Mouse (Mus musculus): ENCODE results near the gene Col8a2. TPM values are rescaled to one million over a fixed set of nuclear protein-coding genes. Genes with fewer than 3 reads are reported as not detected.

The Col8a2 gene
- polyA plus RNA-seq, 1 experiment: 40.4 TPM

DNA sequence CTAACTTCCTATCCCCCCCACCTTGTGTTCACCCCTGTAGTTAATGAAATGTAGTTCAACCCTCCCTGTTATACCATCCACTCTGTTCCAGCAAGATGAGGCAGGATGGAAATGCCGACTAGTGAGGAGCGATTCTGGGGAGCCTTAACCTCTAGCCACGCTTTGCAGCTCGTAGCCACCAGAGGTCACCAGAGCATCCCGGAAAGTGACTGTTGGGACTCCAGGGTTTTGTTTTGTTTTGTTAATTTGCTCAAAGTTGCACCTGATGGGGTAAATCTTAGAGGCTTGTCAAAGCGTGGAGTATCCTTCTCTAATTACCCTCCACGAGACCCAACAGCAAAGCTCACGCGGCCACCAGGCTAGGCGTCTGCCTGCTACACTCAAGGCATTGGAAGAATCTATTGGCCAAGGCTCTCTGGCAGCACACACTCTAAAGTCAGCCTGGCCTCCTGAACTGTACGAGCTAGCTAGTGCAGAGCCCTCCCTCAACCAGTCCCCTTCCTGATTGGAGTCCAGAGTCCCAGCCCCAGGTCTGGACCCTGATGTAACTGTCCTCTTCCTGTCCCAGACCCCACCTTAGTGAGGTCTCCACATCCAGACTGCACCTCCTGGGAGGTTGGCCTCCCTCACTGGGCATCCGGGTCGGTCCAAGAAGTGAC is 8.6 kb upstream of the Col8a2 start:
- Histone ChIP-seq H3K4me1 (ENCODE audit: control insufficient read depth, insufficient read depth, low read length) (no peaks in the 10 kb centered on the region), H3K27ac (ENCODE audit: insufficient read depth, low read length) (no peak overlapping the region), H3K4me3 (ENCODE audit: insufficient read depth, low read length) (no peak overlapping the region)
- TF ChIP-seq POLR2A (IDR thresholded peaks at IDR 0.05; ENCODE audit: low read depth, low read length): no peak
- TF ChIP-seq CTCF (IDR thresholded peaks at IDR 0.05; ENCODE audit: borderline replicate concordance, insufficient read depth, low read length): peak; percentile 76; the same call in 1 of the 2 replicates

DNA sequence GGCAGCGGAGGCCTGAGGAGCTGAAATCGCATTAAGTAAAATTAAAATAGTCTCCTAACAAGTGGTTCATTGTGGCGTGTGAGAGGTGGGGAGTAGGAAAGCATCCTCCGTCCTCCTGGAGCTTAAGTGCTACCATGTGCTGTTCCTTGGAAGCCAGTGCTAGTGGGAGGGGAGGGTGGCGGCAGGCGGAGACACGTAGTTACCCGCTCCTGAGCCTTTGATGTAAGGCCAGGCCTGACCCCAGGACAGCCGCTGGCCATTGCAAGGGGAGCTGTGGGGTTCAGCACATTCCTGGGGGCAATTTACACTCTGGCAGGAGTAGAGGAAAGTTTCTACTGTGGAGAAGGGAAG is 8.1 kb upstream of the Col8a2 start:
- H3K27ac ChIP-seq (ENCODE audit: insufficient read depth, low read length): no peak overlapping the region
- no peak for TF ChIP-seq POLR2A (IDR thresholded peaks at IDR 0.05; ENCODE audit: low read depth, low read length)
- TF ChIP-seq CTCF (IDR thresholded peaks at IDR 0.05; ENCODE audit: borderline replicate concordance, insufficient read depth, low read length): no peak
- H3K4me3 ChIP-seq (ENCODE audit: insufficient read depth, low read length): no peak overlapping the region
- no peaks in the 10 kb centered on the region for H3K4me1 ChIP-seq (ENCODE audit: control insufficient read depth, insufficient read depth, low read length)

DNA sequence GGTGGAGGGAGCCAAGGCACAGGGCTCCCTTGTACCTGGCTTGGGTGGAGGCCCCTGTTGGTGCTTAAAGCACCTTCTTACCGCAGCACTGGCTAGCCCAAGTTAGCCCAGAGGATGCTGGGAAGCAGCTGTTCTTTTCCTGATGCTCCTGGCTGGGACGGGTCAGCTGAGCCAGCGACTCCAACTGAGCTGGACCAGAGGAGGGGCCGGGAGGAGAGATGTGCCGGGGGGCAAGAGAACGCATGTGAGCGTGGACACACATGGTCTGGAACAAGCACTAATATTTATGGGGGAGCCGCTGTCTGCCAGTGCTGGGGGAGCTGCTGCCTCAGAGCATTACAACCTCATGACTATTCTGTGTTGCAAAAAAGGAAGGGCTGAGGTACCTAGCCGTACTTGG is 7.6 kb upstream of the Col8a2 start:
- no peaks in the 10 kb centered on the region for H3K4me1 ChIP-seq (ENCODE audit: control insufficient read depth, insufficient read depth, low read length)
- no peak overlapping the region for H3K4me3 ChIP-seq (ENCODE audit: insufficient read depth, low read length)
- TF ChIP-seq POLR2A (IDR thresholded peaks at IDR 0.05; ENCODE audit: low read depth, low read length) (no peak), CTCF (IDR thresholded peaks at IDR 0.05; ENCODE audit: borderline replicate concordance, insufficient read depth, low read length) (no peak)
- no peak overlapping the region for H3K27ac ChIP-seq (ENCODE audit: insufficient read depth, low read length)

- Histone ChIP-seq H3K27ac (ENCODE audit: insufficient read depth, low read length) (no peak overlapping the region), H3K4me3 (ENCODE audit: insufficient read depth, low read length) (no peak overlapping the region), H3K4me1 (ENCODE audit: control insufficient read depth, insufficient read depth, low read length) (no peaks in the 10 kb centered on the region)
- TF ChIP-seq CTCF (IDR thresholded peaks at IDR 0.05; ENCODE audit: borderline replicate concordance, insufficient read depth, low read length) (no peak), POLR2A (IDR thresholded peaks at IDR 0.05; ENCODE audit: low read depth, low read length) (no peak)
These were observed 4.9 kb upstream of the Col8a2 start for GRCm38 (mm10) chr4:126281706-126282105.

DNA sequence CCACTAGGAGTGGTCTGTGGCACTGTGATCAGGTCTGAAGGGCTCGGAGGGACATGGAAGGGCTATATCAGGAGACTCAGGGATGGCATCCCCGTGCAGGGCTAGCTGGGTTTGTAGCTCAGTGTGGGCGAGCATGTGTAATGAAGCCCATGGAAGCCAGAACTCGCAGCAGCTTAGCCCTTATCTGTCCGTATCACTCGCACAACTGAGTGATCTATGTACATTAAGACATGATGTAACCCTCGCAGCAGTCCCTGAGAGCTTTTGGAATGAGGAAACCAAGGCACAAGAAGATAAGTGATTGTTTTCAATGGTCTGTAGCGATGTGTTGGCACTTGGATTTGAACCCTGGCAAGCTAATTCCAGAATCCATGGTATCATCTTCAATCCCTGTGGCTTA is 3.0 kb upstream of the Col8a2 start:
- Histone ChIP-seq H3K4me3 (ENCODE audit: insufficient read depth, low read length) (no peak overlapping the region), H3K27ac (ENCODE audit: insufficient read depth, low read length) (no peak overlapping the region), H3K4me1 (ENCODE audit: control insufficient read depth, insufficient read depth, low read length) (no peaks in the 10 kb centered on the region)
- no peak for TF ChIP-seq POLR2A (IDR thresholded peaks at IDR 0.05; ENCODE audit: low read depth, low read length)
- no peak for TF ChIP-seq CTCF (IDR thresholded peaks at IDR 0.05; ENCODE audit: borderline replicate concordance, insufficient read depth, low read length)

DNA sequence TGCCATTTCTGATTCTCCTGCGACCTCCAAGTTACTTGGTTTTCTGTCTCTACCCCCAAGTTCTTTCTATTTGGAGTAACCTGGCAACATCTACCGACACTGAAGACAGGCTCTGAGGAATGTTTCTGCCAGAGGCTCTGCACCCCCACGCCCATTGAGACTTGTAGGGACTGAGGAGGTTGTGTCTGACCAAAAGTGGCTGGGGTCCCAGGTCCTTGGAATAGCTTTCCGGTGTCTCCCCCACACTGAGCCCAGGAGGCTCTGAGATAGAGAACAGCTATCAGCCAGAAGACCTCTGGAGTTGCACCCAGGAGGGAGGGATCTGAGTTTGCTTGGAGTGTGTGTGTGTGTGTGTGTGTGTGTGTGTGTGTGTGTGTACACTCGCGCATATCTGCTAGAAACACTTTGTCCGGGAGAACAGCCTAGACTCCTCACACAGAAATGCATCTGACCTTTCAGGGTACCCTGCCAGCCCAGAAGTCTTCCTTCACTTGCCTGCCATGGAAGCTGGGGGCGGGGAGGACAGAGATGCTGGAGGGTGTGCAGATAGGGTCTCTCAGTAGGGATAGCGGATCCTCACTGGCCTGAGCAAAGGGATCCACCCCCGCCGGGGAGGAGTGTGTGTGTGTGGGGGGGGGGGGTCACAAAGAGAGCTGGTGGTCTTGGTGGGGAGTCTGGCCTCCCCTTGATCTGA is 856 bp downstream of the Col8a2 start:
- no peaks in the 10 kb centered on the region for H3K4me1 ChIP-seq (ENCODE audit: control insufficient read depth, insufficient read depth, low read length)
- no peak overlapping the region for H3K4me3 ChIP-seq (ENCODE audit: insufficient read depth, low read length)
- TF ChIP-seq CTCF (IDR thresholded peaks at IDR 0.05; ENCODE audit: borderline replicate concordance, insufficient read depth, low read length) (no peak), POLR2A (IDR thresholded peaks at IDR 0.05; ENCODE audit: low read depth, low read length) (no peak)
- H3K27ac ChIP-seq (ENCODE audit: insufficient read depth, low read length): no peak overlapping the region

DNA sequence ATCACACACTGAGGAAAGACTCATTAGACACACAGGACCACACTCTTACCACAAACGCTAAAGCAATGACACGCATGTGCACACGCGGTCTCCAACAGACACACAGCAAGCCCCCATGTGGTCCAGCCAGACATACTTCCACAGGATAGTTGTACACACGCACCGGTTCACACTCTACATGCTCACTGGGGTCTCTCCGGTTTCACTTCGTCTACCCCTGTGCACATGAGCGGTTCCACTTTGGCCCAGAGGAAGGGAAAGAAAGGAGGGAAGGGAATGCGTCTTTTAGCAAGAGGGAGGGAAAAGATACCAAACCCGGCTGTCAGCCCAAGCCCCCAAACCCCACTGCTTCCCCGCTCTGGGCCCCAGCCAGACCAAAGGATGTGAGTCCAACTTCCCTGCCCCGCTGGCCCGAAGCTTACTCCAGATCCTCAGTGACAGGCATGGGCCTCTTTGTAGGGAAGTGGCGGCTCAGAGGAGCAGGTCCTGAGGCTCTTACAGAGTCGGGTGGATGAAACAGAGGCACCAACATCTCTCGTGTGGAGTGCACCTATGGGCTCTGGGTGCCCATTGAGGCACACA is 1.6 kb downstream of the Col8a2 start:
- H3K4me3 ChIP-seq (ENCODE audit: insufficient read depth, low read length): no peak overlapping the region
- no peak overlapping the region for H3K27ac ChIP-seq (ENCODE audit: insufficient read depth, low read length)
- H3K4me1 ChIP-seq (ENCODE audit: control insufficient read depth, insufficient read depth, low read length): no peaks in the 10 kb centered on the region
- TF ChIP-seq POLR2A (IDR thresholded peaks at IDR 0.05; ENCODE audit: low read depth, low read length): no peak
- TF ChIP-seq CTCF (IDR thresholded peaks at IDR 0.05; ENCODE audit: borderline replicate concordance, insufficient read depth, low read length): no peak

- no peak for TF ChIP-seq CTCF (IDR thresholded peaks at IDR 0.05; ENCODE audit: borderline replicate concordance, insufficient read depth, low read length)
- TF ChIP-seq POLR2A (IDR thresholded peaks at IDR 0.05; ENCODE audit: low read depth, low read length): no peak
- no peak overlapping the region for H3K4me3 ChIP-seq (ENCODE audit: insufficient read depth, low read length)
- no peak overlapping the region for H3K27ac ChIP-seq (ENCODE audit: insufficient read depth, low read length)
- H3K4me1 ChIP-seq (ENCODE audit: control insufficient read depth, insufficient read depth, low read length): no peaks in the 10 kb centered on the region
These were observed 3.7 kb downstream of the Col8a2 start for GRCm38 (mm10) chr4:126290314-126290713.

DNA sequence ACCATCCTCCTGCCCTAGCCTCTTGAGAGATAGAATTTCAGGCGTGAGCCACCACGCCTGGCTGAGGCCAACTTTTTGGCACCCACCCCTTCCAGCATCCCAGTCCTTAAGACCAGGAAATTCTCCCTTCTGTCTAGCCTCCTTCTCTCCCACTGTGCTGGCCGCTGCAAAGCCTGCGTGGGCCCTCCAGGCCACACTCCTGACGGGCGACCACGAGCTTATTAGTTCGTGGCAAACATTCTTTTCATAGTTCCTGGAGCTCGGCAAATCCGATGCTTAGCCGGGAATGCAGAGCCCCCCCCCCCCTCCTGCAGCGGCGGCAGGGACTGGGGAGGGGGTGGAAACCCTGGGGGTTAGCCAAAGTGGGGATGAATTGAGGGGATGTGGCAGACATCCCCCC is 4.6 kb downstream of the Col8a2 start:
- H3K4me3 ChIP-seq (ENCODE audit: insufficient read depth, low read length): no peak overlapping the region
- no peak for TF ChIP-seq CTCF (IDR thresholded peaks at IDR 0.05; ENCODE audit: borderline replicate concordance, insufficient read depth, low read length)
- TF ChIP-seq POLR2A (IDR thresholded peaks at IDR 0.05; ENCODE audit: low read depth, low read length): no peak
- H3K4me1 ChIP-seq (ENCODE audit: control insufficient read depth, insufficient read depth, low read length): no peaks in the 10 kb centered on the region
- 0 out of 2 replicates have a peak overlapping the region, but pooled peaks have one; percentile 7 for H3K27ac ChIP-seq (ENCODE audit: insufficient read depth, low read length)

- H3K4me3 ChIP-seq (ENCODE audit: insufficient read depth, low read length): no peak overlapping the region
- no peak for TF ChIP-seq CTCF (IDR thresholded peaks at IDR 0.05; ENCODE audit: borderline replicate concordance, insufficient read depth, low read length)
- TF ChIP-seq POLR2A (IDR thresholded peaks at IDR 0.05; ENCODE audit: low read depth, low read length): no peak
- no peaks in the 10 kb centered on the region for H3K4me1 ChIP-seq (ENCODE audit: control insufficient read depth, insufficient read depth, low read length)
- H3K27ac ChIP-seq (ENCODE audit: insufficient read depth, low read length): no peak overlapping the region
These were observed 8.6 kb downstream of the Col8a2 start for GRCm38 (mm10) chr4:126295152-126295551.

Measured in embryonic fibroblast, embryonic 13.5 days (primary cell).